Mouse (Mus musculus): ENCODE measurements around the gene Sub1. TPM values are rescaled to one million over a fixed set of nuclear protein-coding genes. Genes with fewer than 3 reads are reported as not detected.

Sub1 gene
- total RNA-seq (2015; ENCODE audit: low replicate concordance), result 76.7 and 154 TPM in 2 replicates
- 68.7 and 159 TPM in 2 replicates for total RNA-seq (2017; ENCODE audit: low replicate concordance)

DNA sequence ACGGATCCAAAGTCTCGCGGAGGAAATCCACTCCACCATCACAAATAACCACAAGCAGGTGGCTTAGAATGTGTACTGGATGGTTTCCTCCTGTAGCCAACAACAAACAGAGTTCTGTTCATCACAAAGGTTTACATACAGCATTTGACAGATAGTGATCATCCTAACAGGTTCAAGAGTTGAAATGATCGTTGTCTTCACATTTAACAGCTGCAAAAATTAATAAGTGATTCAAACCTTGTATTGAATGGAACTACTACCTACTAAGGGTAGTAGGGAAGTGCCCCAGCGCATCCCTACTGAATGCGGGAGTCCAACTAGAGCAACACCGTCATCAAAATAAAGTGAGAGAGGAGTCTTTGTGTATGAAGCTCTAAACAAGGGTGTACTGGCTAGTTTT lies at the start of gene Sub1:
Gene Sub1, minus strand, starts transcription at position 101 of the 400 bp plus-strand sequence.
- ATAC-seq (replicated peaks; ENCODE audit: low FRiP score, poor library complexity, severe bottlenecking), result no peak

GRCm38 (mm10) chr15:12040407-12040710 lies 43.6 kb upstream of the Sub1 start:
- ATAC-seq (replicated peaks; ENCODE audit: low FRiP score, poor library complexity, severe bottlenecking), result no peak

GRCm38 (mm10) chr15:12039671-12040406 lies 43.1 kb upstream of the Sub1 start:
- no peak for ATAC-seq (replicated peaks; ENCODE audit: low FRiP score, poor library complexity, severe bottlenecking)

DNA sequence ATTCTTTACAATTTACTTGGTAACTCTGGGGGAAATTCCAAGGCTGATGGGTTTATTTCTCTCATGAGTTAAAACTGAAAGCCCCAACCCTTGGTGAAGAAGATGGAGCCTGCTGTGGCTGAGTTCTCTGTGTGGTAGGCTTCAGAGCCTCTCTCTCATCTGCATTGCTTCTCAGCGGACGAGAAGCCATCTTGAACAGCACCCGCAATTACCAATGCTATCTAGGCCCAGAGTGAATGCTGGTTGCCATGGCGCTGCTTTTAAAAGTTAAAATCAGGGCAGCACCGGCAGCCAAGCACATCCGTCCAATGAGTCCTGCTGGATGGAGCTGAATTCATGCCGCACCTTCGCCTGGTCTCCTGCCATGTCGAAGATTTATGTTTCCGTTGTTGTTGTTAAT lies 42.5 kb upstream of the Sub1 start:
- no peak for ATAC-seq (replicated peaks; ENCODE audit: low FRiP score, poor library complexity, severe bottlenecking)

GRCm38 (mm10) chr15:12037866-12038625 lies 41.3 kb upstream of the Sub1 start:
- no peak for ATAC-seq (replicated peaks; ENCODE audit: low FRiP score, poor library complexity, severe bottlenecking)

GRCm38 (mm10) chr15:12037217-12037616 lies 40.4 kb upstream of the Sub1 start:
- ATAC-seq (replicated peaks; ENCODE audit: low FRiP score, poor library complexity, severe bottlenecking), result no peak

DNA sequence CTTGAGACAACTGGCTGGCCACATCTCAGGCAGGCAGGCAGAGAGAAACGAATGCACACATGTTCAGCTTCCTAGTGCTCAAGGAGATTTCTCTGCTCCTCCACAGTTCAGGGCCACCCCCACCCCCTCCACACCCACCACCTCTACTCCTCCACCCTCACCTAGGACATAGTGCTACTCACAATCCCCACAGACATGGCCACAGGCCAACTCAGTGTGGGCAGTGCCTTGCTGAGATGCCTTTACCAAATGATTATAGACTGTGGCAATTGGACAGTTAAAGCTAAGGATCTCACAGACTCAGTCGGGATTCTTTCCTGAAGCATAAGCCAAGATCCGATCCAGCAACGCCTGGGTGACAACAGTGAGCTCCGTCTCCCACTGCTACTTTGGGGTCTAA lies 39.9 kb upstream of the Sub1 start:
- ATAC-seq (replicated peaks; ENCODE audit: low FRiP score, poor library complexity, severe bottlenecking), result no peak

DNA sequence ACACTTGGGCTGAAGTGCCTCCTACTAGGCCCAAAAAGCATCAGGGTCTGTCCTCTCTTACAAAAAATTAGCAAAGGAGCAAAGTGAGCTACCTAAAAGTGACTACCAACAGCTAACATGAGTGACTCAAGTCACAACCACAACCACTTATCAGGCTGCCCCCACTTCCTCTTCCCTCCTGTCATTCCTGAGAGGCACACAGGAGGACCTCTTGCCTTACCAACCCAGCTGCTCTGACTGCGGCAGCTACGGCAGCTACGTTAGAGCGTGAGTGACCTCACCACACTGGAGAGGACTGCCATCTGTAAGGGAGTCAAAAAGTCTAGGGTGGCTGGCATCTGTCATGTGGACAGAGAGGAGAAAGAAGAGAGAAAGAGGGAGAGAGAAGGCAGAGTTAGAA lies 37.5 kb upstream of the Sub1 start:
- no peak for ATAC-seq (replicated peaks; ENCODE audit: low FRiP score, poor library complexity, severe bottlenecking)

- no peak for ATAC-seq (replicated peaks; ENCODE audit: low FRiP score, poor library complexity, severe bottlenecking)
Observed at GRCm38 (mm10) chr15:12033155-12033554, 36.4 kb upstream of the Sub1 start.

- ATAC-seq (replicated peaks; ENCODE audit: low FRiP score, poor library complexity, severe bottlenecking), result no peak
Observed at GRCm38 (mm10) chr15:12032512-12032911, 35.7 kb upstream of the Sub1 start.

DNA sequence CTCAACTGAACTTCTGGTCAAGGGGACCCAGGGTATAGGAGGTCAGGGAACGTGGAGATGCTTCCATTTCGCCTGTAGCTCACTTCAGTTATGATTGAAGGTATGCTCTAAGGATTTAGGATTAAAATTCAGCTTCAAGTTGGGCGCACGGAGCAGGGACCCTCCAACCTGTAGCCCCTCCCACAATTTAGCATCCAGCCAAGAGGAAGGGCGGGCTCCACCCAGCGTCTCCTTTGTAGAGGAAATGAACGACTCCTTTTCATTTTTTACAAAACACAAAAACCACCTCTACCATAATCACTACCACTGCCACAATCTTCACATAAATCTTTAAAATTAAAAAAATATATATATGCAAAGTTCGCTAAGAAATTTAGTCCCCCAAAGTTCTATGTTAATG lies 35.1 kb upstream of the Sub1 start:
- ATAC-seq (replicated peaks; ENCODE audit: low FRiP score, poor library complexity, severe bottlenecking), result no peak

GRCm38 (mm10) chr15:12030221-12030620 lies 33.4 kb upstream of the Sub1 start:
- no peak for ATAC-seq (replicated peaks; ENCODE audit: low FRiP score, poor library complexity, severe bottlenecking)

- ATAC-seq (replicated peaks; ENCODE audit: low FRiP score, poor library complexity, severe bottlenecking), result no peak
Observed at GRCm38 (mm10) chr15:12027807-12028206, 31.0 kb upstream of the Sub1 start.

DNA sequence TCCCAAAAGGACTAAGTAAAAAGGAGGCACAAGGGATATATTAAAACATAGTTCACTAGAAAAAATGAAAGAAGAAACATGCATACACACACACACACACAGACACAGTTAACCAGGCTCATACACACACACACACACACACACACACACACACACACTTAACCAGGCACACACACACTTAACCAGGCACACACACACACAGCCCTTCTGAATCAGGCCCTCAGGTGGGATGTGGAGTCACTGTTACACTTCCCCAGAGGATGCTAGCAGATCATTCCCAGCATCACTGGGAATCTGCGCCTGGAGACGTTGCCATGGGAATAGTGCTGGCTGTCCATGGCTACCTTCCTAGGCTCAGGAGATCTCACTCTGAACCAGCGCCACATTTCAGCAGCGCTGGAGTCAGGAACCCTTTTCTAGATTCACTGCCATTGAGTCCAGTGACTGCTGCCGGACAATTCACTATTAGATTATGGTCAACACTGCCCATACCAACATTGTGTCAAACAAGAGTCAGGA lies 30.2 kb upstream of the Sub1 start:
- no peak for ATAC-seq (replicated peaks; ENCODE audit: low FRiP score, poor library complexity, severe bottlenecking)

GRCm38 (mm10) chr15:12026026-12026425 lies 29.2 kb upstream of the Sub1 start:
- ATAC-seq (replicated peaks; ENCODE audit: low FRiP score, poor library complexity, severe bottlenecking), result no peak

DNA sequence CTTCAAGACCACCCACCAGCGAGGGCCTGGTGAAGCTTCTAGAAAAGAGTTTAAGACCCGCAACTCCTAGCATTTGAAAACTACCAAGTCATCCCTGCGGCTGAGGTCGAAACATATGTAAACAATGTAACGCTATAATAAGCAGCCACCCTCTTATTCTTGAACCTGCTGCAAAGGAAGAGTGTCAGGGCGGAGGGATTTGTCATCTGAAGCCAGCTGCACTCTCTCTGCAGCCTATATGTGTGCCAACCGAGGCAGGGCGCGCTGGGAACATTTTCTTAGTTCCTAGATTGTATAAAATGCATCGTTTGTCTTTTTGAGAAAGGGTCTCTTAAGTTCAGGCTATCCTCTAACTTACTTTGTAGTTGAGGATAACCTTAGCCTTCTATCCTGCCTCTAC lies 28.6 kb upstream of the Sub1 start:
- no peak for ATAC-seq (replicated peaks; ENCODE audit: low FRiP score, poor library complexity, severe bottlenecking)

GRCm38 (mm10) chr15:12024791-12025268 lies 28.0 kb upstream of the Sub1 start:
- no peak for ATAC-seq (replicated peaks; ENCODE audit: low FRiP score, poor library complexity, severe bottlenecking)

- no peak for ATAC-seq (replicated peaks; ENCODE audit: low FRiP score, poor library complexity, severe bottlenecking)
Observed at GRCm38 (mm10) chr15:12019443-12019842, 22.7 kb upstream of the Sub1 start.

DNA sequence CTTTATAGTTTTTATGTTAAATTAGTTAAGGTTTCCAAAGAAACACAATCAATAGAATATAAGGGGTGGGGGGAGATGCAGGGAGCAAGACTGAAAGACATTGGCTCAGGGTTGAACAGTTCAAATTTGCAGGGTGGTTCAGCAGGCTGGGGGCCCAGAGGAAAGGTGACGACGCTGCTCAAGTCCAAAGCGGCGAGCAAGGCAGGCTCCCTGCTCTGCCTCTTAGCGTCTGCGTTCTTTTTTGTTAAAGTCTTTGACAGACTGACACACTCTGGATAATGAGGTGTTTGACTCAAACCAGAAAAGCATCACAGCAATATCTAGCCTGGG lies 21.6 kb upstream of the Sub1 start:
- no peak for ATAC-seq (replicated peaks; ENCODE audit: low FRiP score, poor library complexity, severe bottlenecking)

GRCm38 (mm10) chr15:12017700-12018427 lies 21.1 kb upstream of the Sub1 start:
- no peak for ATAC-seq (replicated peaks; ENCODE audit: low FRiP score, poor library complexity, severe bottlenecking)

Measured in erythroid progenitor cell, adult 5-6 weeks (primary cell).